Mouse (Mus musculus) left cerebral cortex, adult 9 months (tissue): ENCODE measurements around the gene Olfr1223.
"Not testable (repeated sequence)": the region's sequence is repeated elsewhere in the genome, so short reads cannot be mapped to it uniquely, and the experiment has no call there.

ENCODE experiments used
- DNase-seq, 2 experiments: peaks; one replicate each; pipeline ENCODE4 v3.0.0; 2022; ENCODE audit warnings: low spot score in 2 of 2

Olfr1223 gene

GRCm38 (mm10) chr2:89151460-89151859 lies at the start of gene Olfr1223:
Gene Olfr1223 (minus strand): TSS chr2:89151560.
- DNase-seq: no peak

GRCm38 (mm10) chr2:89199948-89200347 lies 48.6 kb upstream of the Olfr1223 start, which contains the start of gene Olfr1226:
Gene Olfr1226 (minus strand): TSS chr2:89200048.
- DNase-seq: no peak

- no peak for DNase-seq
Observed at GRCm38 (mm10) chr2:89196325-89196982, 45.1 kb upstream of the Olfr1223 start.

GRCm38 (mm10) chr2:89174569-89174968 lies 23.2 kb upstream of the Olfr1223 start, which contains the start of gene Olfr1225:
Gene Olfr1225 (minus strand): TSS chr2:89174669.
- DNase-seq: no peak

- DNase-seq: not testable (repeated sequence)
Observed at GRCm38 (mm10) chr2:89164711-89165110, 13.4 kb upstream of the Olfr1223 start.

- not testable (repeated sequence) for DNase-seq
Observed at GRCm38 (mm10) chr2:89163991-89164390, 12.6 kb upstream of the Olfr1223 start, which contains the start of gene Olfr1224-ps1. Gene Olfr1224-ps1 (minus strand): TSS chr2:89164091.

- no peak for DNase-seq
Observed at GRCm38 (mm10) chr2:89132954-89133353, 18.4 kb downstream of the Olfr1223 start, which contains the start of gene Olfr1222. Gene Olfr1222 (minus strand): TSS chr2:89133054.

- DNase-seq: no peak
Observed at GRCm38 (mm10) chr2:89117183-89117582, 34.2 kb downstream of the Olfr1223 start, which contains the start of gene Olfr1221. Gene Olfr1221 (minus strand): TSS chr2:89117283.

- DNase-seq: no peak
Observed at GRCm38 (mm10) chr2:89106735-89107134, 44.6 kb downstream of the Olfr1223 start, which contains the start of gene Olfr1220. Gene Olfr1220 (minus strand): TSS chr2:89106835.

GRCm38 (mm10) chr2:89105651-89106050 lies 45.7 kb downstream of the Olfr1223 start:
- DNase-seq: no peak

- DNase-seq: no peak
Observed at GRCm38 (mm10) chr2:89093848-89094247, 57.5 kb downstream of the Olfr1223 start.
